ENCODE assay signal across 27 mouse cellular contexts in the genomic region with DNA sequence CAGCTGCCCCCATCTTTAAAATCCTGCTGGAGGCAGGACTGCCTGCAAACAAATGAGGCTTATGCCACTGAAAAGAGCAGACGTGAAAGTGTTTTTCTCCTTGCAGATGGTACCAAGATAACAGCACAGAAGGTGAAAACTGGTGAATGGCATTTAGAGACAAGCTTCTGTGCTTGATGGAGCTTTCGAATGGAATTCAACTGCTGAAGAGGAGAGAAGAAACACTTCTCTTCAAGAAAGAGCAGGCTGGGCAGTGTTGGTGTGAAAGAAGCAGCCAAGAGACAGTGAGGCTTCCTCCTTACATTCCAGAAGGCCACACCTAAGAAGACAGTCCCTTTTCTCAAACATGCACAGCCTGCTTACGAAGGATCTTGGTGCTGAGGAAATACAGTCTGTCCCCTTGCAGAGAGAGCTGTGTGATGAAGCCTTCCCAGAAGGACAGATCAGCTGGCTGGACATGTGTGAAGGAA. TPM values are rescaled to one million over a fixed set of nuclear protein-coding genes. Genes with fewer than 3 reads are reported as not detected.
DNase-seq lines count a peak whose midpoint lies in the region; ATAC-seq lines count a peak whose summit lies in the region.
"Had no signal": no experiment of that assay in that cellular context is flagged by ENCODE, and none has a peak within 500 bp of the region (broad histone marks: within the 10 kb centered on the region; RNA-seq: fewer than 3 reads in every experiment).

No protein-coding gene starts in this region.

- intact Hi-C loops in left cerebral cortex, postnatal 14 days (cut with DNase I) = no loop called here
- intact Hi-C loops in left cerebral cortex, postnatal 36 days (cut with DNase I) = no loop called here

- peaks cover 6% of the 10 kb centered on the region for H3K4me1 ChIP-seq in forebrain, embryonic 12.5 days
- H3K4me1 ChIP-seq: embryonic facial prominence, embryonic 13.5 days; hindbrain, embryonic 15.5 days; intestine, embryonic 15.5 days; limb, embryonic 10.5 days; lung, embryonic 15.5 days; megakaryocyte, embryonic 14.5 days; neural tube, embryonic 15.5 days had no signal

- no peak overlapping the region for H3K4me3 ChIP-seq in forebrain, embryonic 12.5 days (replicated peaks)
- H3K4me3 ChIP-seq: embryonic facial prominence, embryonic 13.5 days; erythroblast, embryonic 14.5 days; heart, embryonic 10.5 days; hindbrain, embryonic 15.5 days; intestine, embryonic 15.5 days; left cerebral cortex, adult 2 months; limb, embryonic 10.5 days; liver, embryonic 15.5 days; lung, embryonic 15.5 days; megakaryocyte, embryonic 14.5 days; myocyte; neural tube, embryonic 15.5 days had no signal

- H3K36me3 ChIP-seq in forebrain, embryonic 12.5 days (replicated peaks) = no peaks in the 10 kb centered on the region
- H3K36me3 ChIP-seq: hindbrain, embryonic 15.5 days; intestine, embryonic 15.5 days; liver, embryonic 15.5 days; lung, embryonic 15.5 days; neural tube, embryonic 15.5 days had no signal

- peak; percentile 8 to 53 for DNase-seq in frontal cortex, adult 2 months (ENCODE audit: extremely low spot score in 1 of 2, low spot score in 1 of 2)
- DNase-seq in frontal cortex, postnatal 25 days (ENCODE audit: low spot score in 2 of 2) = no peak
- peak; percentile 12 to 21 for DNase-seq in left cerebral cortex, postnatal 14 days (ENCODE audit: low spot score in 2 of 2)
- DNase-seq in left cerebral cortex, postnatal 36 days (ENCODE audit: low spot score in 2 of 2) = no peak
- DNase-seq in urinary bladder, postnatal 14 days (ENCODE audit: low spot score) = no peak
- DNase-seq: adrenal gland, postnatal 25 days; cerebellum, postnatal 36 days; embryo, embryonic 11 days; heart, postnatal 4 days; kidney, postnatal 10 days; liver; lung, postnatal 36 days had no signal

- H3K27me3 ChIP-seq in forebrain, embryonic 12.5 days = peaks cover 4% of the 10 kb centered on the region; the same call in 1 of the 2 replicates
- H3K27me3 ChIP-seq: hindbrain, embryonic 15.5 days; intestine, embryonic 15.5 days; liver, embryonic 15.5 days; lung, embryonic 15.5 days; neural tube, embryonic 15.5 days had no signal

- peak; percentile 39; the same call in 1 of the 2 replicates for ATAC-seq in forebrain, embryonic 12.5 days (ENCODE audit: low FRiP score)
- ATAC-seq in megakaryocyte-erythroid progenitor cell, adult 5-6 weeks (replicated peaks; ENCODE audit: low FRiP score, low TSS enrichment, poor library complexity, severe bottlenecking) = no peak
- ATAC-seq: midbrain, embryonic 16.5 days had no signal

- no peak overlapping the region for H3K4me2 ChIP-seq in forebrain, embryonic 12.5 days
- H3K4me2 ChIP-seq: embryonic facial prominence, embryonic 13.5 days; hindbrain, embryonic 15.5 days; intestine, embryonic 15.5 days; liver, embryonic 15.5 days; lung, embryonic 15.5 days; neural tube, embryonic 15.5 days had no signal

- no peak overlapping the region for H3K9ac ChIP-seq in forebrain, embryonic 12.5 days
- H3K9ac ChIP-seq: embryonic facial prominence, embryonic 13.5 days; hindbrain, embryonic 15.5 days; intestine, embryonic 15.5 days; liver, embryonic 15.5 days; lung, embryonic 15.5 days; neural tube, embryonic 15.5 days had no signal

- H3K27ac ChIP-seq in forebrain, embryonic 12.5 days = peak overlapping the region; percentile 46; the same call in 1 of the 2 replicates
- H3K27ac ChIP-seq: embryonic facial prominence, embryonic 13.5 days; heart, embryonic 10.5 days; hindbrain, embryonic 15.5 days; intestine, embryonic 15.5 days; left cerebral cortex, adult 2 months; limb, embryonic 10.5 days; liver, embryonic 15.5 days; lung, embryonic 15.5 days; neural tube, embryonic 15.5 days had no signal

- H3K9me3 ChIP-seq in forebrain, embryonic 12.5 days = no peaks in the 10 kb centered on the region
- H3K9me3 ChIP-seq: embryonic facial prominence, embryonic 13.5 days; heart, embryonic 10.5 days; hindbrain, embryonic 15.5 days; intestine, embryonic 15.5 days; limb, embryonic 10.5 days; liver, embryonic 15.5 days; lung, embryonic 15.5 days; megakaryocyte, embryonic 14.5 days; neural tube, embryonic 15.5 days had no signal

- 52% methylated on average over 3 of the region's 3 CpGs for whole genome bisulfite sequencing in forebrain, embryonic 12.5 days

RNA-seq across cellular contexts. Expression of gene Amot, which starts 27.2 kb away (rescaled TPM):
- 13.6 and 13.9 TPM in 2 replicates for polyA plus RNA-seq in frontal cortex, adult 2 months (2012; rRNA removed)
- total RNA-seq in left cerebral cortex, postnatal 14 days (2021) = 10 to 100 TPM; 23.3 to 24.1 TPM
- total RNA-seq in left cerebral cortex, postnatal 36 days (2021) = 10 to 100 TPM; 18.8 to 28.0 TPM
- 15.5 and 18.3 TPM in 2 replicates for polyA plus RNA-seq in forebrain, embryonic 12.5 days (2016; fragmentation: Nextera tagmentation; extraction: Ambion mirVana)
- 0.63 and 0.82 TPM in 2 replicates for total RNA-seq in megakaryocyte-erythroid progenitor cell, adult 5-6 weeks (2014; fragmentation: Nextera tagmentation)
- 1.5 and 2.9 TPM in 2 replicates for total RNA-seq in megakaryocyte-erythroid progenitor cell, adult 5-6 weeks (2017)

Comparison
In these comparisons a context has a peak if more than half of its experiments do, and no peak if none do; other contexts are left out.
1. DNase-seq: peak in frontal cortex, adult 2 months (2 of 2) and left cerebral cortex, postnatal 14 days (2 of 2); none in frontal cortex, postnatal 25 days (0 of 2), left cerebral cortex, postnatal 36 days (0 of 2) and urinary bladder, postnatal 14 days (single experiment).
2. RNA of gene Amot, which starts 27.2 kb away (total RNA-seq): 18.8 to 28.0 TPM in left cerebral cortex, postnatal 36 days and 23.3 to 24.1 TPM in left cerebral cortex, postnatal 14 days; 0.63 to 2.9 TPM in megakaryocyte-erythroid progenitor cell, adult 5-6 weeks; every median in the first group is over 4 times any median in the second.